Mouse (Mus musculus): ENCODE measurements around the gene Ppp1cc. TPM values are rescaled to one million over a fixed set of nuclear protein-coding genes. Genes with fewer than 3 reads are reported as not detected.
A peak's percentile ranks its signal among the peaks of the same experiment; 100 is the strongest.
"Not testable (repeated sequence)": the region's sequence is repeated elsewhere in the genome, so short reads cannot be mapped to it uniquely, and the experiment has no call there.

The Ppp1cc gene
- total RNA-seq, 2 experiments from 2014 or later = 138 to 139 TPM

DNA sequence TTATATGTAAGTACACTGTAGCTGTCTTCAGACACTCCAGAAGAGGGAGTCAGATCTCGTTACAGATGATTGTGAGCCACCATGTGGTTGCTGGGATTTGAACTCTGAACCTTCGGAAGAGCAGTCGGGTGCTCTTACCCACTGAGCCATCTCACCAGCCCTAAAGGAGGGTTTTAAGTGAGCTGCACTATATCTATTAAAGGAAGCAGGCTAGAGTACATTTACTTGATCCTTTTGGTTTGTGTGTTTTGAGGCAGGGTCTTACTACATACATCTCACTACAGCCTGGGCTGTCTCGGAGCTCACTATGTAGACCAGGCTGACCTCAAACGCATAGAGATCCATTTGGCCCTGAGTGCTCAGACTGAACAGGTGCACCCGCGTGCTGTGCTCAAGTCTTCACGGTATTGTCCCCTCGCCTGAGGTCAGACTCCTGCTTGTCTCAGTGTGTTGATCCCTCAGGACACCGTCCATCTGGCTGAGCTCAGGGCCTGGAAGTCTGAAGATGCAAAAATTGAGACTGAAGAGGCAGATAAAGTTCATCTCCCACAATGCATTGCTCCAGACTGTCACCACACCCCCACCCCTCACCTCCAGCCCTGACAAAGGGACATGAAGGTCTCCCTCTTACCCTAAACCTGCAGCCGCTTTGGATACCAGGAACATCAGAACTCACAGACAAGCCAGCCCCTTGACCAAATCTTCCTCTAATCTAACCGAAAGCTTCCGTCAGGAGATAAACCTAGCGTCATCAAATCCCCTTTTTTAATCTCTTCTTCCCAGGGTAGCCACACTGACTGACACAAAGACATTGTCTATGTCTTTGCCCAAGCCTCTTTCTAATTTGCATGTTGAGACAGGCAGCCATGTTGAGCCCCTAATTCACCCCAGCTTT lies 23.4 kb upstream of the Ppp1cc start:
- DNase-seq = no peak
- intact Hi-C loops (cut with DNase I) = loop anchor here (5.0 kb wide), 2 partner anchors 243 to 258 kb away; partner anchors contain the start of gene Arpc3

DNA sequence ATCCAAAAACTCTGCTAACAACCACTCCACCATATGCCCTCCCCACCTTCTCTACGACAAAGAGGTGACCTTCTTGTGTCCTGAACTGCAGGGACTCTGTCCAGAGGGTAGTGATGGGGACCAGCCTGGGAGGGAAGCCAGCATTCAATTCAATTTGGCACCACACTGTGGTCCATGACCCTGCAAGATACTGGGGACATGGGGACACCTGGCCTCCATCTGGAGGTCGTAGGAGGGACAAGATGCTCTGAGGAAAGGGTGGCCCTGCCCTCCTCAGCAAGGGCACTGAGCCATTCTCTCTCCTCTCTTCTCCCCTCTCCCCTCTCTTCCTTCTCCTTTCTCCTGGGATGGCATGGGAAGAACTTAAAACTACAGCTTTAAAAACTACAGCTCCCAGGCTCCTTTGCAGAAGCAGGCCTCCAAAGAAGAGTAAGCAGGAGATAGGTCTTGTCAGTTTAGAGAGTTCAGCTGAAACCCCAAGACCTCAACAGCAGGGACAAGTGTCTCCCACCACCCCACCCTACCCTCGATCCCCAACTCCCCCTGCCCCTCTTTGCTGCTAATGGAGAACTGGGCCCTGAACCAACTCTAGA lies 22.7 kb upstream of the Ppp1cc start:
- intact Hi-C loops (cut with DNase I) = no loop called here
- DNase-seq = no peak

DNA sequence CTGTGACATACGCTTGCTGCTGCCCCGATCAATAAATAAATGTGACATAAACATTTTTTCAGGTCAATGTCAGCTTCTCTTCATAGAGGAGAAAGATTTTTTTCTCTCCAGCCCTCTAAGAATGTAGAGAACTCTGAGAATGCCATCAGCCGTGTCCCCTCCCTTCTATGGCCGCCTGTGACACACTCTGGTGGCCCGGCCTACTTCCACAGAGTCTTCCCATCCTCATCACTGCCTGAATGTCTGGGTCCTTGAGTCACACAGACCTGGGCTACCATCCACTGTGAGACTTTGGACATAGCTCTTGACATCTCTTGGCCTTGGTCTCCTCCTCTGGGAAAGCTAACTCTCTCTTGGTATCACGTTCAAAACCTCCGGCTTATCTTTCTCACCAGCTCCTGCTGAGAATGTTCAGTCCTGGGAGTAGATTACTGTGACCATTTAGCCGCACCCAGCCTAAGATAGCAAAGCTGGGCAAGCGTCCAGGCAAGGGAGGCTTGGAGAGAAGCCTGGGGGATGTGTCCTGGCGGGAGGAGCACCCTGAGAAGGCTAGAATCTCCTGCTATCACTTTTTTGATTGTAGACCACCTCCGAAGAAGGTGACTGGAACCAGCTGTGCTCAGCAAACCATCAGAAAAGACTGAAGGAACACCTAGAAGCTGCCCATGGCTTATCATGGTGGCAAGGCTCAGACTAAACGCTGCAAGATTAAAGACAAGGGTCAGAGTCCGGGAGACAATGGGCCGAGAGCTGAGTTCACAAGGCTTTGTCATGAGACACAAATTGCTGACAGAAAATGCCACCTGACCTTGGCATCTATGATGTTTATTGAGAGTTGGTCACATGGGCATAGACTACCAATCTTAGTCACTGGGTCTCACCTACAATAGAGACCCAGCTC lies 21.3 kb upstream of the Ppp1cc start:
- DNase-seq = peak in 1 of 2 experiments; percentile 47
- intact Hi-C loops (cut with DNase I) = no loop called here

- no peak for DNase-seq
- intact Hi-C loops (cut with DNase I) = no loop called here
Measured at GRCm38 (mm10) chr5:122138856-122139255, 19.2 kb upstream of the Ppp1cc start.

DNA sequence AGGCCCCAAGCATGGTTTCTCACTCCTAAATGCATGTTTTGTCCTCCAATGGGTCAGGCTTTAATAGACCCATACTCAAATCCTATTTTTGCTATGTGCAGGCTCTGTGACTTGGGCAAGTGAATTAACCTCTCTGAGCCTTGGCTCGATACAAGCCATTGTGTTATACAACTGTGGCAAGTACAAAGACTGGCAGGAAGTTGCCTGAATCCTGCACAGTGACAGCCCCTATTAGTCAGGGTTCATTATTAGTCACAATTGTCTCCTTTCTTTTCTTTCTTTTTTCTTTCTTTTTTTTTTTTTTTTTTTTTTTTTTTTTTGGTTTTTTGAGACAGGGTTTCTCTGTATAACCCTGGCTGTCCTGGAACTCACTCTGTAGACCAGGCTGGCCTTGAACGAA lies 18.3 kb upstream of the Ppp1cc start:
- intact Hi-C loops (cut with DNase I); DNase-seq: not testable (repeated sequence)

DNA sequence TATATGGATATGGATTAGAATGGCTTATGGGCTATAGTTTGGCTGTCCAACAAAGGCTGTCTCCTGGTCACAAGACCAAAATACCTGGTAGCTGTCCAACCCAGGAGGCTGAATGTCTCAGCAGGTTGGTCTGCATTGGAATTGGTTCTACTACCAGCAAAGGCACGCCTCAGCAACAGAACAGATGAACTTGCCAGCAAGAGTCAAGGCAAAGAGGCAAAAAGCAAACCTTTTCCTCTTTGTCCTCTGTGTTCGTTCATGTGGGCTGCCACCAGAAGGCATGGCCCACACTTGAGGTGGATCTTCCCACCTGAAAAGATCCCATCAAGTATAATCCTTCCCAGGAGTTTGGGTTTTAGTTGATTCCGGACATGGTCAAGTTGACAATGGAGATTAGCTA lies 17.4 kb upstream of the Ppp1cc start, which contains the start of gene Ccdc63:
Gene Ccdc63 (minus strand): TSS at position 101 of the 400 bp plus-strand sequence.
- no peak for DNase-seq
- intact Hi-C loops (cut with DNase I) = no loop called here

DNA sequence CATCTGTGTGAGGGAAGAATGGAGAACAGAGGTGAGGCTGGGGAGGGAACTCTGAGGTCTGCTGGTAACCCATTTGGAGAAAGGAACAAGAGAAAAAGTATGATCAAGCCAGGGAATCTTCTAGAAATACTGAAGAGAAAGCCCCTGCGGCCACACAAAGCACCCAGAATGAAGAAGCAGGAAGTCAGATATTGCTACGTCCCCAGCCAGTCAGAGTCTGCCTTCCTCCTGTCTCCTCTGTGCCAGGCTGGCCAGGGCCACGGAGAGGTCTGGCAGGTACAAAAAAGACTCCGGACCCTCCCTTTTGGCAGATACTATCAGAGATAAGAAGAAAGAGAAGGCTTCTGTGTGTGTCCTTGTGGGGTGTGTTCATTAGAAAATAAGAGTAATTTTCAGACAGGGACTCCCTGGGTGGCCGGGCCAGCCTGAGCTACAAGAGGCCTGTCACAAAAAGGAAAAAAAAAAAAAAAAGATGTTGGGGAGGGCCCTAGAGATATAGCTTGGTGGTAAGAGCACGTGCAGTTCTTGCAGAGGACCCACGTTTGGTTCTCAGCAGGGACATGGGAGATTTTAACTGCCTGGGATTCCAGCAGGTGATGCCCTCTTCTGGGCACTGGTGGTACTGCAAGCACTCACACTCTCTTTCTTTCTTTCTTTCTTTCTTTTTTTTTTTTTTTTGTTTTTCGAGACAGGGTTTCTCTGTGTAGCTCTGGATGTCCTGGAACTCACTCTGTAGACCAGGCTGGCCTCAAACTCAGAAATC lies 15.7 kb upstream of the Ppp1cc start:
- DNase-seq = no peak
- intact Hi-C loops (cut with DNase I) = no loop called here

DNA sequence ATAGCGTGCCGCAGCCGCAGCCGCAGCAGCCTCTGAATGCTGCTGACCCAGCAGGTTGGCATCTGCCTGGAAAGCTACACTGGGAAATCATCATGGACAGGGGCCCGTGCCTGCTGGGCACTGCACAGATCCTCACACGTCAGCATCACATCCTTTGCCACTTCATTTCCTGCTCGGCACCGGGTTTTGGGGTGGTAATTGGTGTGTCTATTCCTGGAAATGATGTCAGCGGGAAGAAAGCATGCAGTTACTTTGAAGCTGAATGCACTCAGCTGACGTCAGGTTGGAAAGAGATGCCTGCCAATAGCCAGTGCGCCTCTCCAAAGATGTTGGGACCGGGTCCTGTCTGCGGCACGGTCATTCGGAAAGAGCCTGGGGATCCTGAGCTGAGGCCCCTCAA lies 14.5 kb upstream of the Ppp1cc start:
- intact Hi-C loops (cut with DNase I) = no loop called here

GRCm38 (mm10) chr5:122144825-122145224 lies 13.3 kb upstream of the Ppp1cc start:
- intact Hi-C loops (cut with DNase I) = no loop called here
- no peak for DNase-seq

More for the DNA sequence above, 14.5 kb upstream of the Ppp1cc start:
- DNase-seq = no peak

DNA sequence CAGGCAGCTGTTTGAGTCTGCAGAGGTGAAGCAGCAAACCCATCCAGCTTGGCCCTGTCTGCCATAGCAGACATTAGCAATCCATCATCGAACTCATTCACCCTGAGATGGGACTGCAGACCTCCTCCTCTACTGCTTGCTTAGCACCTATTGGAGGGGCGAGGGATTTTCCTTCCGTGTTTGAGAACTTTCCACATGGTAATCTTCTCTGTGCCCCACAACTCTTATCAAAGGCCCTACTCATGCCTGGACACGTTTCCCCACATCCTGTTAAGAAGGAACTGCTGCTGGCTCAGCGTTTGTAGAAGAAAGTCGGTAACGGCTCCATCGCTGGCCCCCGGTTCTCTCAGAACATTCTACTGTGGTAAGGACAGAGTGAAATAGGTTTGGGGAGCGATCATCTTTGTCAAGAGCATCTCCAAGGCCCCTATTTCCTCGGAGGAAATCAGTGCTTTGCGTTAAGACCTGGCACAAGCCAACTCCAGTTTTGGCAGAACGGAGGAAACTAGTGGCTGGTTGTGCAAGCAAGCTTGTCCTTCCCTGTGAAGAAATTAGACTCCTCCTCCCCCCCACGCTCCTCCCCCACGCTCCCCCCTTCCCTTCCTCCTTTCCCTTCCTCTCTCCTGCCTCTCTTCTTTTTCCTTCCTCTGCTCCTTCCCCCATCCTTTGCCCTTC lies 12.6 kb upstream of the Ppp1cc start:
- intact Hi-C loops (cut with DNase I) = no loop called here
- DNase-seq = peak; percentile 52 to 57

DNA sequence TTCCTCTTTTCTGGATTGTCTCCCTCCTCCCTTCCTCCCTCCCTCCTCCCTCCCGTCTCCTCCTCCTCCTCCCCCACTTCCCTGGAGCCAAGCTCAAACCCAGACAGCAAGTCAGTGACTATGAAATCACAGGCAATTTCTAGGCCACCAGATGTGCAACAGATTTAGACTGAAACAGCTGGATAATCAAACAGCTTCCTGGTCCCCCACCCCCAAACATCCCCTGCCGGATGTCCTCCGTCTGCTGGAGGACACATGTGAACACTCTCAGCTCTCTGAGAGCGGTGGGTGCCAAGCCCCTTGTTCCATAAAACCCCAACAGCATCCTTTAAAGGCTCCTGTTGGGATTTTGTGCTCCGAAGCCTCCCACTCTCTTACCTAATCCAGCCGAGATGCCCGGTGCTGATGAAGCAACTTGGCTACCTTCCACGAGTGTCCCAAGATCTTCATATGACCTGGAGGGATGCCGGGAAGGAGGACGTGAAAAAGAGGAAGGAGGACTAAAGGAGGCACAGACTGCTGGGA lies 12.0 kb upstream of the Ppp1cc start:
- DNase-seq = peak; percentile 76
- intact Hi-C loops (cut with DNase I) = no loop called here

DNA sequence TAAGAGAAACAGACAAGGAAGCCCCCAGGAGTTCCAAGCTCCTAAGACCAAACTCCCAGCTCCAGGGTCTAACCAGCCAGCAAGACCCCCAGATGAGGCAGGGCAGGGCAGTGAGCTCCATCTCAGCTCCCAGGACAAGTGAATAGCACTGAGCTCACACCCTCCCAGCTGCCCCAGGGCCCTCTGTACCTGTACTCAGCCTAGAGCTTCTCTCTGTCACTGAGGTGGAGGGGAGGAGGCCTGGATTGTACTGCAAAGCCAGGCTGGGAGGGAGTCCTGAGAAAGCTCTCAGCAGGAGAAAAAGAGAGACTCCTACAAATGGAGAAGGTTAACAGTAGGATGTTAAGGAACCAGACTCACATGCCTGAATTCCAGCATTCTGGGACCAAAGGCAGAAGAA lies 11.5 kb upstream of the Ppp1cc start:
- no peak for DNase-seq
- intact Hi-C loops (cut with DNase I) = no loop called here

GRCm38 (mm10) chr5:122148107-122148506 lies 10.0 kb upstream of the Ppp1cc start:
- intact Hi-C loops (cut with DNase I) = no loop called here
- DNase-seq = no peak

- no peak for DNase-seq
- intact Hi-C loops (cut with DNase I) = no loop called here
Measured at GRCm38 (mm10) chr5:122149259-122149658, 8.8 kb upstream of the Ppp1cc start.

DNA sequence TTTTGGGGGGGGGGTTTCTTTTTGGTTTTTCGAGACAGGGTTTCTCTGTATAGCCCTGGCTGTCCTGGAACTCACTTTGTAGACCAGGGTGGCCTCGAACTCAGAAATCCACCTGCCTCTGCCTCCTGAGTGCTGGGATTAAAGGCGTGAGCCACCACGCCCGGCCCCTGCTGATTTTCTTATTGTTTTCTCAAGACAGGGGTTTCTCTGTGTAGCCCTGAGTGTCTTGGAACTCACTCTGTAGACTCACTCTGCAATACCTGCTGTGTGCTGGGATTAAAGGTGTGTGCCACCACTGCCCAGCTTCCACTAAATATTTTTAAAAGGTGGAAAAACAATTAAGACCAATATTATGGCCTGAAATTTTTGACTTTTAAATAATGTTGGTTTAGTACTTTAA lies 5.6 kb upstream of the Ppp1cc start:
- DNase-seq; intact Hi-C loops (cut with DNase I): not testable (repeated sequence)

GRCm38 (mm10) chr5:122154006-122154405 lies 4.1 kb upstream of the Ppp1cc start:
- intact Hi-C loops (cut with DNase I) = no loop called here
- no peak for DNase-seq

DNA sequence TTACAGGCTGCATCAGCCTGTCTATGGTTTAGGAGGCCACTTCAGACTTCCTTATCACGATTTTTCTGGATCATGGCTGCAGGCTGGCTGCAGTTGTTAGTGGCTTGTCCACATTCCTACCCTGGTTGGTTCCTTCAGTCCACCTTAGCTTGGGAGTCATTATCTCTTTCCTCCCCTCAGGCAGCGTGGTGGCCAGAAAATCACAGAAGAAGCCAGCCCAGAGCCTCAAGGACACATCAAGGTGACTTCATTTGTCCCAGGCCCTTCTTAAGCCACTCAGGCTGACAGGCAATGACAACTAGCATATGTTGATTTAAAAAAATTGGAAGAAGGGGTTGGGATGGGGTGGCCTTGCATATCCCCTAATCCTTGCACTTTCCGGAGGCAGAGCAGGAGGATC lies 3.3 kb upstream of the Ppp1cc start:
- DNase-seq = no peak
- intact Hi-C loops (cut with DNase I) = no loop called here

DNA sequence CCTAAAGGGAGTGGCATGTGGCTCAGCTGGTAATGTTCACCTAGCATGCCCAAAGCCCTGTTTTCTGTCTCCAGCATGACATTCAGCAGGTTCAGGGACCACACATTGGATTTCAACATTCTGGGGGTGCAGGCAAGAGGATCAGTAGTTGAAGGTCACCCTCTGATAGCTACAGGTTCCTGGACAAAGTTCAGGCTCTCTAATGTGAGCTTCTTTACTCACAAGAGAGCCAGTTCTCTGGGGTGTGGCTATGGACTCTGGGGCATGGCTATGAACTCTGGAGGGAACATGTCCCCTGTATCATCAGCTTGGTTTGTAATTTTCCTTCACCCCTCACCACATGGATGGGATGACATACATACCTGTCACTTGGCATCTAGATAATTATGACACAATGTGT lies 2.5 kb upstream of the Ppp1cc start:
- intact Hi-C loops (cut with DNase I) = no loop called here
- no peak for DNase-seq

GRCm38 (mm10) chr5:122156486-122156885 lies 1.6 kb upstream of the Ppp1cc start:
- DNase-seq = no peak
- intact Hi-C loops (cut with DNase I) = no loop called here
